Mouse (Mus musculus): ENCODE results near the gene Ttc7. TPM values are rescaled to one million over a fixed set of nuclear protein-coding genes. Genes with fewer than 3 reads are reported as not detected.

The Ttc7 gene
- polyA plus RNA-seq, 2 experiments: 7.8 to 7.9 TPM

GRCm38 (mm10) chr17:87350471-87351240 is 68.0 kb downstream of the Ttc7 start:
- TF ChIP-seq CTCF (IDR thresholded peaks at IDR 0.05; ENCODE audit: low read depth): no peak
- TF ChIP-seq EP300 (IDR thresholded peaks at IDR 0.05; ENCODE audit: low read depth): no peak
- Histone ChIP-seq H3K4me1 (replicated peaks; ENCODE audit: control insufficient read depth in 2 of 2, insufficient read depth in 2 of 2, low read length in 1 of 2) (peaks cover 0 to 16% of the 10 kb centered on the region in 2 experiments; a peak in 2 of 4 replicates), H3K27me3 (ENCODE audit: control insufficient read depth, insufficient read depth, low read length) (no peaks in the 10 kb centered on the region), H3K36me3 (replicated peaks; ENCODE audit: control insufficient read depth, insufficient read depth, low read depth) (no peaks in the 10 kb centered on the region), H3K4me3 (ENCODE audit: insufficient read depth in 1 of 2, low read depth in 2 of 2, low read length in 2 of 2) (no peak overlapping the region), H3K9ac (replicated peaks) (no peak overlapping the region), H3K4me2 (ENCODE audit: low read depth) (no peak overlapping the region), H3K9me3 (ENCODE audit: control insufficient read depth, low read length) (no peaks in the 10 kb centered on the region), H3K27ac (no peak overlapping the region)
- 58% methylated on average over 13 of the region's 13 CpGs for WGBS (ENCODE audit: insufficient replicate concordance)
- DNase-seq (ENCODE audit: low read depth in 3 of 3, low spot score in 3 of 3) (no peak), ATAC-seq (ENCODE audit: insufficient read depth) (no peak)

DNA sequence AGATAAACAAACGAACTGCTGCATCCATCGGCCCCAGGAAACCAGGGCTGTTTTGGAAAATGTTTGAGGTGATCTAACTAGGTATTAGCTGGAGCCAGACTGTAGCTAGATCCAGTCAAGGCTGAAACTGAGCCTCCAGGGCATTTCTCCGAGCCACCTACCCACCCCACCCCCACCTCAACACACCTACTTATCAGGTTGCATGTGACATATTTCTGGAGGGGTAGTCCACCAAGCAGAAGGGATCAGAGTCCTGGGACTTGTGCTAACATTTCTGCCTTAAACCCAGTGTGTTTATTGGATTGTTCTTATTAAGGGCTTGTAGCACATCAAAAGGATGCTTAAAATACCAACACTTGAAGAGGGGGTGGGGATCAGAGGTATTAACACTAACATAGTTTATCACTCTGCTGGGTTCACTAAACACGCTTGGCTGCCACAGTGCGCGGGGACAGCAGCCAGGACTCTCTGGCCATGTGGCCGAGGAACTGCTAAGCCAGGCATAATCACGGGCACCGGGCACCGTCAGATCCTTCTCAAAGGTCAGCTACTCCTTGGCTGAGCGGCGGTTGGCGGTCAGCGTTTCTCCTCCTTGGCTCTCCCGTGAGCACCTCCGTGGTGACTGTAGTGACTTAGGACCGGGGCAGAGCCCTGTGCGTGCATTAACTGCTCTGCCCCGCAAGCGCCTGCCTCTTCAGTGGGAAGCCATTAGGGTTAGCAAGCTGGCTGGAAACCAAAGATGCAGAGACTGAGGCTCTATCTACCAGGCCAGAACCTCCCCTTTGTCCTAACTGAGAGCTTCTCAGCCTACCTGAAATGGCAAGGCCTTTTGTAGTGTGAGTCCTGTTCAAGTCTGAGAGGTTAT is 68.8 kb downstream of the Ttc7 start:
- H3K4me1 ChIP-seq (replicated peaks; ENCODE audit: control insufficient read depth in 2 of 2, insufficient read depth in 2 of 2, low read length in 1 of 2): peaks cover 0 to 16% of the 10 kb centered on the region in 2 experiments; a peak in 2 of 4 replicates
- no peaks in the 10 kb centered on the region for H3K27me3 ChIP-seq (ENCODE audit: control insufficient read depth, insufficient read depth, low read length)
- no peak overlapping the region for H3K9ac ChIP-seq (replicated peaks)
- DNase-seq (ENCODE audit: low read depth in 3 of 3, low spot score in 3 of 3) (no peak), ATAC-seq (ENCODE audit: insufficient read depth) (no peak)
- no peaks in the 10 kb centered on the region for H3K9me3 ChIP-seq (ENCODE audit: control insufficient read depth, low read length)
- TF ChIP-seq EP300 (IDR thresholded peaks at IDR 0.05; ENCODE audit: low read depth) (no peak), CTCF (IDR thresholded peaks at IDR 0.05; ENCODE audit: low read depth) (no peak)
- H3K4me3 ChIP-seq (ENCODE audit: insufficient read depth in 1 of 2, low read depth in 2 of 2, low read length in 2 of 2): no peak overlapping the region
- no peak overlapping the region for H3K27ac ChIP-seq
- WGBS (ENCODE audit: insufficient replicate concordance): 57% methylated on average over 20 of the region's 20 CpGs
- H3K36me3 ChIP-seq (replicated peaks; ENCODE audit: control insufficient read depth, insufficient read depth, low read depth): no peaks in the 10 kb centered on the region
- no peak overlapping the region for H3K4me2 ChIP-seq (ENCODE audit: low read depth)

- Histone ChIP-seq H3K4me2 (ENCODE audit: low read depth) (no peak overlapping the region), H3K4me1 (replicated peaks; ENCODE audit: control insufficient read depth in 2 of 2, insufficient read depth in 2 of 2, low read length in 1 of 2) (peaks cover 0 to 16% of the 10 kb centered on the region in 2 experiments; a peak in 2 of 4 replicates), H3K4me3 (ENCODE audit: insufficient read depth in 1 of 2, low read depth in 2 of 2, low read length in 2 of 2) (no peak overlapping the region), H3K27me3 (ENCODE audit: control insufficient read depth, insufficient read depth, low read length) (no peaks in the 10 kb centered on the region), H3K27ac (no peak overlapping the region), H3K9ac (replicated peaks) (no peak overlapping the region), H3K36me3 (replicated peaks; ENCODE audit: control insufficient read depth, insufficient read depth, low read depth) (no peaks in the 10 kb centered on the region), H3K9me3 (ENCODE audit: control insufficient read depth, low read length) (no peaks in the 10 kb centered on the region)
- DNase-seq (ENCODE audit: low read depth in 3 of 3, low spot score in 3 of 3) (no peak), ATAC-seq (ENCODE audit: insufficient read depth) (no peak)
- TF ChIP-seq EP300 (IDR thresholded peaks at IDR 0.05; ENCODE audit: low read depth) (no peak), CTCF (IDR thresholded peaks at IDR 0.05; ENCODE audit: low read depth) (no peak)
- 57% methylated on average over 16 of the region's 16 CpGs for WGBS (ENCODE audit: insufficient replicate concordance)
These were observed 69.6 kb downstream of the Ttc7 start for GRCm38 (mm10) chr17:87352106-87352897.

- Histone ChIP-seq H3K4me1 (replicated peaks; ENCODE audit: control insufficient read depth in 2 of 2, insufficient read depth in 2 of 2, low read length in 1 of 2) (peaks cover 0 to 16% of the 10 kb centered on the region in 2 experiments; a peak in 2 of 4 replicates), H3K36me3 (replicated peaks; ENCODE audit: control insufficient read depth, insufficient read depth, low read depth) (no peaks in the 10 kb centered on the region), H3K9me3 (ENCODE audit: control insufficient read depth, low read length) (no peaks in the 10 kb centered on the region), H3K27me3 (ENCODE audit: control insufficient read depth, insufficient read depth, low read length) (no peaks in the 10 kb centered on the region), H3K4me2 (ENCODE audit: low read depth) (no peak overlapping the region), H3K27ac (no peak overlapping the region), H3K9ac (replicated peaks) (no peak overlapping the region; the same call in 1 of the 2 replicates), H3K4me3 (ENCODE audit: insufficient read depth in 1 of 2, low read depth in 2 of 2, low read length in 2 of 2) (no peak overlapping the region)
- no peak for ATAC-seq (ENCODE audit: insufficient read depth)
- 80% methylated on average over 1 of the region's 1 CpGs for WGBS (ENCODE audit: insufficient replicate concordance)
- no peak for TF ChIP-seq EP300 (IDR thresholded peaks at IDR 0.05; ENCODE audit: low read depth)
- TF ChIP-seq CTCF (IDR thresholded peaks at IDR 0.05; ENCODE audit: low read depth): no peak
- DNase-seq (ENCODE audit: low read depth in 3 of 3, low spot score in 3 of 3): no peak
These were observed 70.2 kb downstream of the Ttc7 start for GRCm38 (mm10) chr17:87352898-87353225.
